Mouse (Mus musculus) ES-E14 (cell line): ENCODE measurements at regions not wholly inside any gene's neighbourhood (a gene's known extent, or its start where the extent isn't known, plus 50 kb on each side); places are given as distances from the start of the nearest gene placed in this dataset.

Source experiments
- DNase-seq: peaks from one replicate; pipeline ENCODE4 v3.0.0-alpha.2; 2013; ENCODE audit warnings: low read depth, low spot score
- H3K27ac ChIP-seq: 2 replicates; pipeline ENCODE4 v1.5.1; 2012; ENCODE audit warnings: low read depth, mild to moderate bottlenecking, low read length, moderate library complexity, mixed read lengths; ENCODE audit not compliant: poor library complexity, insufficient read depth, severe bottlenecking
- H3K36me3 ChIP-seq: 2 replicates; pipeline ENCODE4 v1.6.1; 2012; ENCODE audit warnings: mild to moderate bottlenecking, low read length, moderate library complexity, mixed read lengths; ENCODE audit not compliant: control insufficient read depth, poor library complexity, insufficient read depth, severe bottlenecking
- H3K4me1 ChIP-seq, 2 experiments: fragments of 150-350 bp in 1 of 2; sonication (generic) in 1 of 2; 2 replicates each; pipeline ENCODE4 v1.6.1; 2012; ENCODE audit warnings: low read length in 2 of 2, mild to moderate bottlenecking in 1 of 2, mixed read lengths in 1 of 2; ENCODE audit not compliant: control insufficient read depth in 2 of 2, insufficient read depth in 2 of 2, poor library complexity in 1 of 2
- H3K4me3 ChIP-seq, 2 experiments: fragments of 150-350 bp in 1 of 2; sonication (generic) in 1 of 2; 2 replicates each; pipeline ENCODE4 v1.5.1; 2012; ENCODE audit warnings: low read length in 2 of 2, low read depth in 1 of 2, mild to moderate bottlenecking in 1 of 2, mixed read lengths in 1 of 2; ENCODE audit not compliant: insufficient read depth in 1 of 2, poor library complexity in 1 of 2, severe bottlenecking in 1 of 2
- H3K9ac ChIP-seq: 2 replicates; pipeline ENCODE4 v1.6.1; 2012; ENCODE audit warnings: low read depth, mild to moderate bottlenecking, low read length, mixed read lengths; ENCODE audit not compliant: poor library complexity, insufficient read depth, severe bottlenecking
- H3K9me3 ChIP-seq: fragments of 150-350 bp; sonication (generic); 2 replicates; pipeline ENCODE4 v1.6.1; 2012; ENCODE audit warnings: low read depth, mild to moderate bottlenecking, low read length; ENCODE audit not compliant: control insufficient read depth, insufficient read depth
- CHD2 ChIP-seq: IDR thresholded peaks from 2 replicates; pipeline ENCODE4 v1.6.1; 2014; ENCODE audit warnings: mild to moderate bottlenecking, low read depth, low read length, inconsistent platforms
- HCFC1 ChIP-seq: IDR thresholded peaks from 2 replicates; pipeline ENCODE4 v1.6.1; 2012; ENCODE audit warnings: low read length, inconsistent platforms, borderline replicate concordance; ENCODE audit not compliant: insufficient read depth
- MAFK ChIP-seq: IDR thresholded peaks from 2 replicates; pipeline ENCODE4 v1.6.1; 2014; ENCODE audit warnings: mild to moderate bottlenecking, low read depth, low read length, inconsistent platforms; ENCODE audit not compliant: insufficient read depth
- ZC3H11A ChIP-seq: IDR thresholded peaks from 2 replicates; pipeline ENCODE4 v1.6.1; 2012; ENCODE audit warnings: low read depth, mild to moderate bottlenecking, inconsistent platforms, low read length, borderline replicate concordance
- ZNF384 ChIP-seq: IDR thresholded peaks from 2 replicates; pipeline ENCODE4 v1.6.1; 2012; ENCODE audit warnings: low read depth, low read length, inconsistent platforms
- in situ Hi-C, 2 experiments: fragments of 600-800 bp; cut with MboI; formaldehyde crosslinking; loops; one replicate each; pipeline ENCODE4 v1.15.1; 2025; ENCODE audit warnings: low sequenced_read_pairs in 2 of 2, inconsistent platforms in 1 of 2; ENCODE audit not compliant: unreplicated experiment in 2 of 2

- Histone ChIP-seq H3K4me3 (no peak overlapping the region), H3K9ac (no peak overlapping the region), H3K27ac (no peak overlapping the region), H3K36me3 (no peaks in the 10 kb centered on the region), H3K4me1 (0 out of 4 replicates have a peak, but pooled peaks cover 0 to 2% of the 10 kb centered on the region in 2 experiments), H3K9me3 (no peaks in the 10 kb centered on the region)
- no peak for TF ChIP-seq ZNF384
- no peak for TF ChIP-seq HCFC1
- TF ChIP-seq MAFK: no peak
- no peak for TF ChIP-seq CHD2
- no peak for TF ChIP-seq ZC3H11A
- in situ Hi-C loops: no loop called here
- DNase-seq: no peak
Observed at GRCm38 (mm10) chr13:37658034-37658433, 120.2 kb upstream of the Rreb1 start.

GRCm38 (mm10) chr13:37658519-37658918, 119.7 kb upstream of the Rreb1 start:
- H3K27ac ChIP-seq: no peak overlapping the region
- H3K4me1 ChIP-seq: 0 out of 4 replicates have a peak, but pooled peaks cover 0 to 2% of the 10 kb centered on the region in 2 experiments
- TF ChIP-seq ZNF384 (no peak), HCFC1 (no peak), CHD2 (no peak), ZC3H11A (no peak), MAFK (no peak)
- no peak overlapping the region for H3K4me3 ChIP-seq
- H3K9me3 ChIP-seq: no peaks in the 10 kb centered on the region
- no peaks in the 10 kb centered on the region for H3K36me3 ChIP-seq
- DNase-seq: no peak
- in situ Hi-C loops: no loop called here
- H3K9ac ChIP-seq: no peak overlapping the region

GRCm38 (mm10) chr13:37660083-37660482, 118.1 kb upstream of the Rreb1 start:
- H3K4me1 ChIP-seq: 0 out of 4 replicates have a peak, but pooled peaks cover 0 to 2% of the 10 kb centered on the region in 2 experiments
- no peak overlapping the region for H3K27ac ChIP-seq
- TF ChIP-seq HCFC1: no peak
- no peak overlapping the region for H3K9ac ChIP-seq
- in situ Hi-C loops: no loop called here
- DNase-seq: no peak
- no peak overlapping the region for H3K4me3 ChIP-seq
- H3K9me3 ChIP-seq: no peaks in the 10 kb centered on the region
- no peaks in the 10 kb centered on the region for H3K36me3 ChIP-seq

- in situ Hi-C loops: no loop called here
- Histone ChIP-seq H3K27ac (no peak overlapping the region), H3K4me1 (0 out of 4 replicates have a peak, but pooled peaks cover 0 to 2% of the 10 kb centered on the region in 2 experiments), H3K4me3 (no peak overlapping the region), H3K9me3 (no peaks in the 10 kb centered on the region), H3K9ac (no peak overlapping the region), H3K36me3 (no peaks in the 10 kb centered on the region)
- TF ChIP-seq MAFK (no peak), ZC3H11A (no peak)
- no peak for DNase-seq
Observed at GRCm38 (mm10) chr13:37660668-37661067, 117.5 kb upstream of the Rreb1 start.

GRCm38 (mm10) chr13:37664116-37664515, 114.1 kb upstream of the Rreb1 start:
- no peak for TF ChIP-seq MAFK
- TF ChIP-seq CHD2: no peak
- TF ChIP-seq ZC3H11A: no peak
- TF ChIP-seq HCFC1: no peak
- no peak for DNase-seq
- Histone ChIP-seq H3K27ac (no peak overlapping the region), H3K9ac (no peak overlapping the region), H3K36me3 (no peaks in the 10 kb centered on the region), H3K4me3 (no peak overlapping the region), H3K4me1 (0 out of 4 replicates have a peak, but pooled peaks cover 0 to 2% of the 10 kb centered on the region in 2 experiments), H3K9me3 (no peaks in the 10 kb centered on the region)
- in situ Hi-C loops: no loop called here
